Mouse (Mus musculus) heart, postnatal 0 days (tissue): ENCODE data around the gene 1700020L24Rik. TPM values are rescaled to one million over a fixed set of nuclear protein-coding genes. Genes with fewer than 3 reads are reported as not detected.

ENCODE experiments used
- ATAC-seq: fragments of 200-750 bp; cut with Nextera tagmentation; 2 replicates; pipeline ENCODE4 v1.8.0; 2017; ENCODE audit warnings: low read depth, moderate number of reproducible peaks, moderate library complexity; ENCODE audit not compliant: insufficient read depth
- DNase-seq: peaks from one replicate; pipeline ENCODE4 v3.0.0-alpha.2; 2016; ENCODE audit warnings: low spot score
- H3K27ac ChIP-seq: fragments of 300-500 bp; sonication (generic); 2 replicates; pipeline ENCODE4 v1.5.1; 2014; ENCODE audit warnings: low read depth, mild to moderate bottlenecking
- H3K27me3 ChIP-seq: fragments of 300-500 bp; sonication (generic); 2 replicates; pipeline ENCODE4 v1.6.1; 2014; ENCODE audit warnings: low read length, mixed read lengths; ENCODE audit not compliant: control insufficient read depth, insufficient read depth
- H3K36me3 ChIP-seq: fragments of 300-500 bp; sonication (generic); replicated peaks from 2 replicates; pipeline ENCODE4 v1.6.1; 2014; ENCODE audit warnings: low read length, mixed read lengths; ENCODE audit not compliant: control insufficient read depth, insufficient read depth
- H3K4me1 ChIP-seq: fragments of 300-500 bp; sonication (generic); 2 replicates; pipeline ENCODE4 v1.6.1; 2014; ENCODE audit warnings: antibody characterized with exemption; ENCODE audit not compliant: control insufficient read depth, insufficient read depth
- H3K4me2 ChIP-seq: fragments of 300-500 bp; sonication (generic); 2 replicates; pipeline ENCODE4 v1.6.1; 2014; ENCODE audit warnings: low read depth, mild to moderate bottlenecking, low read length, moderate library complexity
- H3K4me3 ChIP-seq: fragments of 300-500 bp; sonication (generic); 2 replicates; pipeline ENCODE4 v1.5.1; 2014; ENCODE audit warnings: low read depth, low read length
- H3K9ac ChIP-seq: fragments of 300-500 bp; sonication (generic); replicated peaks from 2 replicates; pipeline ENCODE4 v1.6.1; 2014; ENCODE audit warnings: low read depth, low read length, mixed read lengths
- H3K9me3 ChIP-seq: fragments of 300-500 bp; sonication (generic); replicated peaks from 2 replicates; pipeline ENCODE4 v1.6.1; 2016; ENCODE audit warnings: low read length; ENCODE audit not compliant: control insufficient read depth
- CTCF ChIP-seq: IDR thresholded peaks from 2 replicates; pipeline ENCODE4 v1.5.1; 2016; ENCODE audit warnings: antibody characterized with exemption, control low read depth, low read depth
- EP300 ChIP-seq: IDR thresholded peaks from 2 replicates; pipeline ENCODE4 v1.6.1; 2016; ENCODE audit warnings: antibody characterized with exemption, low read depth
- WGBS: fragments of 180-500 bp; shearing (Covaris S2); extraction: QIAGEN DNeasy Blood & Tissue Kit; methylation state at CpG from one replicate; pipeline ENCODE4 v1.1.7; 2014; 5-methylcytosine and 5-hydroxymethylcytosine counted together
- polyA plus RNA-seq: library from polyadenylated mRNA; unstranded; fragments of >200 nt; fragmentation: Nextera tagmentation; extraction: Ambion mirVana; gene quantifications from 2 replicates; pipeline ENCODE4 v1.2.1, GENCODE M21; 2015
- total RNA-seq: library from RNA; depleted of rRNA; stranded (reverse); fragments of >200 nt; gene quantifications from 2 replicates; pipeline ENCODE4 v1.2.3, GENCODE M21; 2014; ENCODE audit warnings: low replicate concordance

The 1700020L24Rik gene
- total and polyA plus RNA-seq, 2 experiments from 2014 or later: 1.1 TPM; not detected in 1

DNA sequence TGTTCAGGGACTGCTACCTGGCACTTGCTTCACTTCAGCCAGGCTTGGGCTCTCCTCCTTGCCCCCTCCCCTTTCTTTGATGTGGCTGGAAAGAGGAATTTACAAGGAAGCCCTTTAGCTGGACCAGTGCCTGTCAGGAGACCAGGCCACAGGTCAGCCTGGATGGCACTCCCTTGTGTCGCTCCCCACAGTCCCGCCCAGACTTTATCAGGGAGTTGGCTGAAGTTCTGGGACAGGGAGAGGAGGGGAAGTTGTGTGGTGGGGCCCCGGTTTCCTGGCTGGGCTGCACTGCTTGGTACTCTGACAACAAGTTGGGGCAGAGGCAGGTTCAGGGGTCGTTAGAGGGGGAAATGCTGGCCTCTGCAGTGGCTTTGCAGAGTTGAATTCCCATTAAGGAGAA lies 17.1 kb downstream of the 1700020L24Rik start:
- peaks cover 28% of the 10 kb centered on the region for H3K4me1 ChIP-seq
- TF ChIP-seq CTCF (no peak), EP300 (no peak)
- DNase-seq (peak; percentile 46), ATAC-seq (peak; percentile 67)
- peak overlapping the region; percentile 4; the same call in 1 of the 2 replicates for H3K9ac ChIP-seq
- peak overlapping the region; percentile 36 for H3K27ac ChIP-seq
- H3K36me3 ChIP-seq: no peaks in the 10 kb centered on the region
- peak overlapping the region; percentile 38; the same call in 1 of the 2 replicates for H3K4me2 ChIP-seq
- H3K9me3 ChIP-seq: no peaks in the 10 kb centered on the region
- WGBS: 6% methylated on average over 4 of the region's 4 CpGs
- no peak overlapping the region for H3K4me3 ChIP-seq
- no peaks in the 10 kb centered on the region for H3K27me3 ChIP-seq

DNA sequence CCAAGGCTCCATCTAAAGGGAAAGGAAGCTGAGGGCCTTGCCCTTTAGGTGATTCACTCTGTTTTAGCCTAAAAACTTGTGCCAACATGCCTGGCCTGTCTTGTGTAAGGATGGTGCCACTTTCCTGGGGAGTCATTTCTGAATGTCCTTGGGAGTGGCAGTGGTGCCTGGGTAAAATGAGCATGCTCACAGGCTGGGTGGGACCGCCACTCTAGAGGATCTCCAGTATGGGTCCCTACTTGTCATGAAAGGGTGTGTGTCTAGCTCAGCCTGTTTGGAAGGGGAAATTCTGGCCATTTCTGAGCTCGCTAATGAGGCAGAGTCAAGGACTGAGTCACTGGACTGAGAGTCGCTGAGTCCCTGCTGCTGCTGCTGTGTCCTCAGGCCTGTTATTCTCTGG lies 18.1 kb downstream of the 1700020L24Rik start:
- Histone ChIP-seq H3K9ac (no peak overlapping the region), H3K36me3 (no peaks in the 10 kb centered on the region), H3K4me2 (no peak overlapping the region), H3K27ac (no peak overlapping the region), H3K27me3 (0 out of 2 replicates have a peak, but pooled peaks cover 3% of the 10 kb centered on the region), H3K4me1 (peaks cover 24% of the 10 kb centered on the region), H3K4me3 (no peak overlapping the region), H3K9me3 (no peaks in the 10 kb centered on the region)
- TF ChIP-seq CTCF (no peak), EP300 (no peak)
- WGBS: 76% methylated on average over 3 of the region's 3 CpGs
- ATAC-seq: no peak
- DNase-seq: no peak

DNA sequence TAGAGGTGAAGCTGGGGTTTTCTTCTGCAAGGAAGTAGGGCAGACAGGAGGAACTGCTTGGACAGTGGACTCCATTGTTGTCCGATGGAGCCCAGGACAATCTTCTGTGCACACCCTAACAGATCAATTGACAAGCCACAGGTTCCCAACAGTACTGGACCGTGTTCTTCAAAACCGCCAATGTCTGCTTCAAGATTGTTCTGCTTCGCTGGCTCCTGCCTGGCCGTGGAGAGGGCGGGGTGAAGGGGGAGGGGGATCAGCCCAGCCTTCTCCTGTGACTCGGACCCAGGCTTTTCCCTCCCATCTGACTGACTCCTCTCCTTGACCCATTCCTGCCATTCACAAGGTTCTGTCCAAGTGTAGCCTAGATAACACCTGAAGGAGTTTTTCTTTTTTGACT lies 19.8 kb downstream of the 1700020L24Rik start:
- ATAC-seq (no peak), DNase-seq (peak; percentile 4)
- Histone ChIP-seq H3K9me3 (no peaks in the 10 kb centered on the region), H3K4me2 (no peak overlapping the region), H3K27ac (no peak overlapping the region), H3K9ac (no peak overlapping the region), H3K36me3 (no peaks in the 10 kb centered on the region), H3K27me3 (peaks cover 14% of the 10 kb centered on the region; the same call in 1 of the 2 replicates), H3K4me1 (peaks cover 28% of the 10 kb centered on the region), H3K4me3 (no peak overlapping the region)
- no peak for TF ChIP-seq EP300
- TF ChIP-seq CTCF: no peak
- 65% methylated on average over 7 of the region's 7 CpGs for WGBS

DNA sequence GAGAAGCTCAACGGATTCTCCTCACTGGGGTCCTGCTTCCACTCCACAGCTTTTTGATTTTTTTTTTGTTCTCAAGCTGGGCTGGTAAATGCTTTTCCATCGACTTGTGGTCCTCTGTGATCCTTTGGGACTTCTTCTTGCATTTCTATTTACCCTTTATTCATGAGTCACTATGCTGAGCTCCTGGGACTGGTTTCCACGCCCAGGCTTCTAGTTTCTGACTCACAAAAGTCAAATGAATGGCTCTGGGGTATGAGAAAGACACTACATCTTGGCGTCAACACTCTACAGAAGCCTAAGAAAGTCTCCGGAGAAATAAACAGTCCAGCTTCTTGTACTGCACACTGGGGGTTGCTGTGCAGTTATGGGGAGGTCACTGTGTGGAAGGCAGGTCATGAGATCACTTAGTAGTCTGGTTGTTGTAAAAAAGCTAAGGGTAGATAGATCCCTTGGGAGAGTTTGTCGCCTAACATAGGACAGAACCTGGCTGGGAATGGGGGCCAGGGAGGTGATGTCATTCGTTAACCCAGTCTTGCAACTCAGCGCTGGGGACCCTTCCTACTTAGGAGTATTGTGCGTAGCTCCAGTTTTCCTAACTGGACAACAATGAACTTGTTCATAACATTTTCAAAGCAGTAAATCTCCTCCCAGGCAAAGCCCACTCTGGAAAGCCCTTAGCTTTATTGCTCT lies 20.6 kb downstream of the 1700020L24Rik start:
- WGBS: 63% methylated on average over 9 of the region's 9 CpGs
- Histone ChIP-seq H3K27me3 (peaks cover 14% of the 10 kb centered on the region; the same call in 1 of the 2 replicates), H3K27ac (peak overlapping the region; percentile 3; the same call in 1 of the 2 replicates), H3K9ac (no peak overlapping the region), H3K36me3 (no peaks in the 10 kb centered on the region), H3K4me3 (no peak overlapping the region), H3K9me3 (no peaks in the 10 kb centered on the region), H3K4me1 (peaks cover 28% of the 10 kb centered on the region), H3K4me2 (no peak overlapping the region)
- DNase-seq (peak; percentile 22), ATAC-seq (no peak)
- TF ChIP-seq CTCF: no peak
- TF ChIP-seq EP300: no peak

DNA sequence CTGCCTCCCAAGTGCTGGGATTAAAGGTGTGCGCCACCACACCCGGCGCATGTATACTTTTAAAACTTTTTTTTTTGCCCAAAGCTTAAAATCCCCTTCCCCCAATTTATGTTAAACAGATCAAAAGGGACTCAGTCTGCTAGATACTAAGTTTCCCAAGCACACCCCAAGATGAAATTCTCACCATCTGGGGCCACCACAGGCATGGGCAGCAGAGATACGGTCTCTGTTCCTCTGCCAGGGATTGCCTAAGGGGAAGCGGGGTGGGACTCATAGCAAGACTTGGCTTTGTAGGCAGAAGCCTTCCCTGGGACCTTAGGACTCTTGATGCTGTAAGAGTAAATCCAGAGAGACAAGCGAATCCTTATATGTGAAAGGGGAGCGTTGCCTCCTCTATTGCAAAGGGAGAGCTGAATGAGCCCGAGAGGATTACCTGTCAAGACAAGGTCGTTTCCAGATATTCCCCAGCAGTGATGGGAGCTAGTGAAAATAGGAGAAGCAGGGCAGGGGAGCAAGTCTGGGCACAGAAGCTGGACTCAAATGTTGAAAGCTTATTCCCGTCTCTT lies 24.1 kb downstream of the 1700020L24Rik start:
- TF ChIP-seq CTCF: no peak
- no peak for TF ChIP-seq EP300
- Histone ChIP-seq H3K36me3 (no peaks in the 10 kb centered on the region), H3K4me1 (peaks cover 17% of the 10 kb centered on the region), H3K9ac (no peak overlapping the region), H3K4me2 (peak overlapping the region; percentile 95), H3K27ac (no peak overlapping the region), H3K9me3 (no peaks in the 10 kb centered on the region), H3K27me3 (peaks cover 31% of the 10 kb centered on the region), H3K4me3 (peak overlapping the region; percentile 83)
- DNase-seq (no peak), ATAC-seq (no peak)
- WGBS: 77% methylated on average over 10 of the region's 10 CpGs
